Mouse (Mus musculus): ENCODE data around the gene Gm40193.

- TF ChIP-seq CTCF (IDR thresholded peaks at IDR 0.05) (no peak), EP300 (IDR thresholded peaks at IDR 0.05) (no peak)
Observed at GRCm38 (mm10) chr11:70557545-70557944, 24.8 kb upstream of the Gm40193 start.

All from lung, postnatal 0 days (tissue).